Mouse (Mus musculus): ENCODE measurements around the gene 1600014C10Rik.

DNA sequence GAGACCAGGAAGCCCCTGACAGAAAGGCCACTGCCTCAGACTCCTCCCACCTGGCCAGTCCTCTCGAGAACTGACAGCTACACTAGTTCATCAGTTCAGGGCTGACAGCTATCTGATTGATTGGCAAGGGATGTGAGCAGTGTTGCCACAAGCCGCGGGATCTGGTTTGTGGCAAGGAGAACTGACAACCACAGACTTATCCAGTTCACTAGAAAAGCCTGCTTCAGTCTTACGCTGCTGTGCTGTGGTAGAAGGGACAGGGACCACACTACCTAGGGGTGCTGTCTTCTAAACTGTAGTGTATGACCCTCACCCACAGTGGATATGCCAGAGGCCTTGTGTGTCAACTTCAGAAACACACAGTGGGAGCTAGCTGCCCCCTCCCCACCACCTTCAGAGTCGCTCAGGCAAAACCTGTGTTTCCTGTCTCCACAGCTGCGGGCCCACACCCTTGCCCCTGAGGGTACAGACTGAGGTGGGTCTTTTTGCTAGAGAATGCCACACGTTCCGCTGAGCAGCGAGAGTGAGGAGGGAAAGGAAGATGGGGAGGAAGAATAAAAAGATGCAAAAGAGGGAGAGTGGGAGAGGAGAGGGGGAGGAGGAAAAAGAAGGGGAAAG, 19.5 kb upstream of the 1600014C10Rik start:
- TF ChIP-seq POLR2A (IDR thresholded peaks at IDR 0.05; ENCODE audit: low read depth, low read length) (no peak), CTCF (IDR thresholded peaks at IDR 0.05; ENCODE audit: extremely low read depth, insufficient read length, insufficient replicate concordance, low read depth, low read length) (no peak)

All from small intestine, adult 2 months (tissue).